Mouse (Mus musculus): ENCODE measurements at regions not wholly inside any gene's neighbourhood (a gene's known extent, or its start where the extent isn't known, plus 50 kb on each side); places are given as distances from the start of the nearest gene placed in this dataset.

GRCm38 (mm10) chr1:76975077-76975945, 539.6 kb downstream of the Epha4 start:
- DNase-seq (no peak), ATAC-seq (no peak)
- no peaks in the 10 kb centered on the region for H3K4me1 ChIP-seq (ENCODE audit: insufficient read depth)
- H3K27me3 ChIP-seq (ENCODE audit: insufficient read depth, low read length): no peaks in the 10 kb centered on the region
- TF ChIP-seq CTCF (IDR thresholded peaks at IDR 0.05; ENCODE audit: low read depth): no peak
- WGBS: 67% methylated on average over 12 of the region's 12 CpGs
- no peak overlapping the region for H3K27ac ChIP-seq (ENCODE audit: low read depth, low read length)
- H3K36me3 ChIP-seq (ENCODE audit: insufficient read depth): no peaks in the 10 kb centered on the region
- no peaks in the 10 kb centered on the region for H3K9me3 ChIP-seq (ENCODE audit: low read length)
- no peak overlapping the region for H3K4me3 ChIP-seq (ENCODE audit: low read depth, low read length)
- no peak overlapping the region for H3K4me2 ChIP-seq (ENCODE audit: low read depth)
- no peak overlapping the region for H3K9ac ChIP-seq

- WGBS: 83% methylated on average over 9 of the region's 9 CpGs
- Histone ChIP-seq H3K4me2 (ENCODE audit: low read depth) (no peak overlapping the region), H3K4me3 (ENCODE audit: low read depth, low read length) (no peak overlapping the region), H3K27me3 (ENCODE audit: insufficient read depth, low read length) (no peaks in the 10 kb centered on the region), H3K36me3 (ENCODE audit: insufficient read depth) (no peaks in the 10 kb centered on the region), H3K9ac (no peak overlapping the region), H3K9me3 (ENCODE audit: low read length) (no peaks in the 10 kb centered on the region), H3K27ac (ENCODE audit: low read depth, low read length) (no peak overlapping the region), H3K4me1 (ENCODE audit: insufficient read depth) (no peaks in the 10 kb centered on the region)
- ATAC-seq (no peak), DNase-seq (no peak)
- TF ChIP-seq CTCF (IDR thresholded peaks at IDR 0.05; ENCODE audit: low read depth): no peak
Measured at GRCm38 (mm10) chr1:76980498-76981152, 534.3 kb downstream of the Epha4 start.

GRCm38 (mm10) chr1:76993776-76994175, 521.1 kb downstream of the Epha4 start:
- no peak overlapping the region for H3K9ac ChIP-seq
- no peak for TF ChIP-seq CTCF (IDR thresholded peaks at IDR 0.05; ENCODE audit: low read depth)
- WGBS: 84% methylated on average over 2 of the region's 2 CpGs
- no peak overlapping the region for H3K4me3 ChIP-seq (ENCODE audit: low read depth, low read length)
- H3K4me1 ChIP-seq (ENCODE audit: insufficient read depth): no peaks in the 10 kb centered on the region
- no peak for ATAC-seq
- H3K9me3 ChIP-seq (ENCODE audit: low read length): no peaks in the 10 kb centered on the region
- no peak overlapping the region for H3K4me2 ChIP-seq (ENCODE audit: low read depth)
- no peak for DNase-seq
- H3K27me3 ChIP-seq (ENCODE audit: insufficient read depth, low read length): no peaks in the 10 kb centered on the region
- H3K27ac ChIP-seq (ENCODE audit: low read depth, low read length): no peak overlapping the region
- no peaks in the 10 kb centered on the region for H3K36me3 ChIP-seq (ENCODE audit: insufficient read depth)

- no peaks in the 10 kb centered on the region for H3K4me1 ChIP-seq (ENCODE audit: insufficient read depth)
- H3K27ac ChIP-seq (ENCODE audit: low read depth, low read length): no peak overlapping the region
- WGBS: 87% methylated on average over 6 of the region's 6 CpGs
- no peak overlapping the region for H3K4me2 ChIP-seq (ENCODE audit: low read depth)
- no peaks in the 10 kb centered on the region for H3K9me3 ChIP-seq (ENCODE audit: low read length)
- no peaks in the 10 kb centered on the region for H3K36me3 ChIP-seq (ENCODE audit: insufficient read depth)
- no peak for DNase-seq
- H3K4me3 ChIP-seq (ENCODE audit: low read depth, low read length): no peak overlapping the region
- no peak overlapping the region for H3K9ac ChIP-seq
- no peak for ATAC-seq
- no peaks in the 10 kb centered on the region for H3K27me3 ChIP-seq (ENCODE audit: insufficient read depth, low read length)
- TF ChIP-seq CTCF (IDR thresholded peaks at IDR 0.05; ENCODE audit: low read depth): no peak
Measured at GRCm38 (mm10) chr1:77008001-77008400, 506.9 kb downstream of the Epha4 start.

GRCm38 (mm10) chr1:77010608-77011214, 504.2 kb downstream of the Epha4 start:
- Histone ChIP-seq H3K4me3 (ENCODE audit: low read depth, low read length) (no peak overlapping the region), H3K9me3 (ENCODE audit: low read length) (no peaks in the 10 kb centered on the region), H3K9ac (no peak overlapping the region), H3K27me3 (ENCODE audit: insufficient read depth, low read length) (no peaks in the 10 kb centered on the region), H3K27ac (ENCODE audit: low read depth, low read length) (no peak overlapping the region), H3K4me1 (ENCODE audit: insufficient read depth) (no peaks in the 10 kb centered on the region), H3K4me2 (ENCODE audit: low read depth) (no peak overlapping the region), H3K36me3 (ENCODE audit: insufficient read depth) (no peaks in the 10 kb centered on the region)
- ATAC-seq (no peak), DNase-seq (no peak)
- TF ChIP-seq CTCF (IDR thresholded peaks at IDR 0.05; ENCODE audit: low read depth): no peak
- WGBS: 39% methylated on average over 8 of the region's 8 CpGs

- no peaks in the 10 kb centered on the region for H3K27me3 ChIP-seq (ENCODE audit: insufficient read depth, low read length)
- no peaks in the 10 kb centered on the region for H3K4me1 ChIP-seq (ENCODE audit: insufficient read depth)
- H3K4me2 ChIP-seq (ENCODE audit: low read depth): no peak overlapping the region
- H3K9me3 ChIP-seq (ENCODE audit: low read length): no peaks in the 10 kb centered on the region
- peak; percentile 65 for ATAC-seq
- H3K9ac ChIP-seq: no peak overlapping the region
- H3K36me3 ChIP-seq (ENCODE audit: insufficient read depth): no peaks in the 10 kb centered on the region
- H3K4me3 ChIP-seq (ENCODE audit: low read depth, low read length): no peak overlapping the region
- no peak for TF ChIP-seq CTCF (IDR thresholded peaks at IDR 0.05; ENCODE audit: low read depth)
- 48% methylated on average over 4 of the region's 4 CpGs for WGBS
- peak; percentile 60 for DNase-seq
- H3K27ac ChIP-seq (ENCODE audit: low read depth, low read length): no peak overlapping the region
Measured at GRCm38 (mm10) chr1:77027656-77028055, 487.2 kb downstream of the Epha4 start.

GRCm38 (mm10) chr1:77028216-77028615, 486.7 kb downstream of the Epha4 start:
- Histone ChIP-seq H3K27ac (ENCODE audit: low read depth, low read length) (no peak overlapping the region), H3K4me2 (ENCODE audit: low read depth) (no peak overlapping the region), H3K36me3 (ENCODE audit: insufficient read depth) (no peaks in the 10 kb centered on the region), H3K9ac (no peak overlapping the region), H3K4me3 (ENCODE audit: low read depth, low read length) (no peak overlapping the region), H3K4me1 (ENCODE audit: insufficient read depth) (no peaks in the 10 kb centered on the region), H3K27me3 (ENCODE audit: insufficient read depth, low read length) (no peaks in the 10 kb centered on the region), H3K9me3 (ENCODE audit: low read length) (no peaks in the 10 kb centered on the region)
- peak; percentile 20 for DNase-seq
- peak; percentile 10; the same call in 1 of the 2 replicates for ATAC-seq
- no peak for TF ChIP-seq CTCF (IDR thresholded peaks at IDR 0.05; ENCODE audit: low read depth)
- 63% methylated on average over 6 of the region's 6 CpGs for WGBS

All from forebrain, postnatal 0 days (tissue).